Mouse (Mus musculus): ENCODE measurements around the gene Slc25a3.

The Slc25a3 gene

DNA sequence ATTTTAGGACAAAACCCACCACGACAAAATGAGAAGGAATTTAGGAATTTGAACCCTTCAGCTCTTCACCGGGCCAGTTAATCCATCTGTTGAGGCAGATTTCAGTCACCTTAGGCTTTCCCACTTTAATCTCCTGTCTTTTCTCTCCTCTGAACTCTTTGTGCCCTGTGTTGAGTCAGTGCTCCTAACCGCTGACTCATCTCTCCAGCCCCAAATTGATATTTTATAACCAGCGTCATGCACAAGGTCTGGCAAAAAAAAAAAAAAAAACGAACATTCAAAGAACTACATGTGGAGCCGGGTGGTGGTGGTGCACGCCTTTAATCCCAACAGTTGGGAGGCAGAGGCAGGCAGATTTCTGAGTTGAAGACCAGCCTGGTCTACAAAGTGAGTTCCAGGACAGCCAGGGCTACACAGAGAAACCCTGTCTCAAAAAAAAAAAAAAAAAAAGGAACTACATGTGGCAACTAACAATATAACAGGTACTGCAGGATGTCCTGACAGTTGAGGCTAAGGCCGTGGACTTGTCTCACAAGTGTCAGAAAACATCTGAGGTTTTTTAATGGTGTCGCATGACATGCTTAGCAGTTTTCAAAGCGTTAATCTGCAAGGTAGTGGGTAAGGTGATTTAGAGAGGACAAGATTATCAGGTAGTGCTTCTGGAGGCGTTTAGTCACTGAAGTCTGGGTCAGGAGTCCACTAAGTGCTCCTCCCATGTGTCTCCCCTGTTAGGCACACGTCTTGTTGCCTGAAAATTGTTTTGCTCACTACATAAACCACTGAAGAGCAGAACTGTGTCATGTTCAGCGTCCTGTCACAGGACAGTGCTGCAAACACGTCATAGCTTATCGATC lies 29.4 kb downstream of the Slc25a3 start:
- DNase-seq (ENCODE audit: low spot score): no peak

DNA sequence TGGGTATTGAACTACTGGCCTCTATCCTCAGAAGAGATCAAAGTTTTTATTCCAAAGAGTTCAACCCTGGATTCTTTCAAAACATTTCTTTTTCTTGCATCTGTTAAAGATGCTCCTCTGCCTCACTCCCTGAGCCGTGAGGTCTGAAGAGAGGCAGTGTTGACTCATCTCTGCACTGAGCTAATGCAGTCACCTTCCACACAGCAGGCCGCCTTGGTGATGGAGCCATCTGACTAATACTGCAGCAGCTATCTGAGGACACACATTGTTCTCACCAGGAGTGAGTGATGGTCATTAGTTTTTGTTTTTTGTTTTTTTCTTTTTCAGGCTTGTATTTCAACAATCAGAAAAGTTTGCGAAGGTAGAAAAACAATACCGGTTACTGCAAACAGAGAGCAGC lies 31.0 kb downstream of the Slc25a3 start:
- no peak for DNase-seq (ENCODE audit: low spot score)

DNA sequence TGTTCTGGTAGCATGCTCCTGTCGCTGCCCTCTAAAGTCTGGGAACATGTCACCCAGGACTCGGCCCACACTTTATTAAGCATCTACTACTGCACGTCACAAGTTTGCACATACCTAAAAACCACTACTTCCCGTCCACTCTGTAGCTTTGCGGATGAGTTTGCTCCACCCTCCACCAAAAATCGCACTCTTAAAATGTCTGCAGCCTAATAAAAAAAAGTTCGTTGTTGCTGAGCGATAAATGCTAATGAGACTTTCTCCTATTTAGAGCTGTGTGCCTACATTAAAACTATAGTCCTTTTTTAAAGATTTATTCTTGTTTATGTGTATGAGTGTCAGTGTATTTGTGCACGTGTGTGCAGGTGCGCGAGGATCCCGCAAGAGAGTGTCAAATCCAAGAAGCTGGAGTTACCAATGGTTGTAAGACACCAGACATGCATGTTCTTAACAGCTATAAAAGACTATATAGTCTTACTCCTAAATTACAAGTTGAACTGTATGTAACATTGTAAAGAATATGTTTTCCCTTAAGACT lies 40.4 kb downstream of the Slc25a3 start:
- DNase-seq (ENCODE audit: low spot score): no peak

DNA sequence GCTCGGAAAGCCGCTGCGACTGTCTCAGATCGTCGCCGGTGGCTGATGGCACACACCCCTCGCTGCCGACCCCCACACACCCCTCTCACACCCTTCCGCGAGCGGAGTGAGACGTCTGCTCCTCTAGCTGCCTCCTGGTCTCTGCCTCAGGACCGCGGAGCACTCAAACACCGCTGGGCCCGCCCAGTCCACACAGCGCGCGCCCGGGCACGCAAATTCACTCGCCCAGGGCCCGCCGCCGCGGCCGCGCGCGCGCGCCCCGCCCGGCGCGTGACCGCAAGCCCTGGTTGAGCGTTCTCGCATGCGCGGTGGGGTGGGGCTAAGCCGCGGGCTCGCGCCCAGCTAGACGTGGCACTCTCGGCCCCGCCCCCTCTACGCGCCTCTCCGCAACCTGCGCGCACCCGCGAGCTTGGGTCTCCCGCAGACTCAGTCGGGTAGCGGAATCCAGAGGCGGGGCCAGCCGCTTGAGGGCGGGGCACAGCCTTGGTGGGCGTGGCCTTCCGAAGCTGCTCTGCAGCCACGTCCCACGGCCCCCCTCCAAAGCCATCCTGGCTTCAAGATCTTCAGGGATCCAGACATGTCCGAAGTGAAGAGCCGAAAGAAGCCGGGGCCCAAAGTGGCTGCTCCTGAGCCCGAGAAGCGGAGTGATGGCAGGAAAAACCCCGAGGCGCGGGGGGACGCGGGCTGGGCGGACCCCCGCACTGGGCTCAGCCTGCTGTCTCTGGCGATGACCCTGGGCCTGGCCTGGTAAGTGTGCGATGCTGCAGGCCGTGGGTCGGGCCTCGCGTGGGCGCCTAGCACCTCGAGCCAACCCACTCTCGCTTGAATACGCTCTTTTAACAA lies 41.1 kb downstream of the Slc25a3 start, which contains the start of the genes Apaf1 and Ikbip:
Apaf1 (minus strand) TSS at position 221 of the 843 bp plus-strand sequence.
Ikbip (plus strand) TSS at position 391 of the 843 bp plus-strand sequence.
- DNase-seq (ENCODE audit: low spot score): peak; percentile 100

DNA sequence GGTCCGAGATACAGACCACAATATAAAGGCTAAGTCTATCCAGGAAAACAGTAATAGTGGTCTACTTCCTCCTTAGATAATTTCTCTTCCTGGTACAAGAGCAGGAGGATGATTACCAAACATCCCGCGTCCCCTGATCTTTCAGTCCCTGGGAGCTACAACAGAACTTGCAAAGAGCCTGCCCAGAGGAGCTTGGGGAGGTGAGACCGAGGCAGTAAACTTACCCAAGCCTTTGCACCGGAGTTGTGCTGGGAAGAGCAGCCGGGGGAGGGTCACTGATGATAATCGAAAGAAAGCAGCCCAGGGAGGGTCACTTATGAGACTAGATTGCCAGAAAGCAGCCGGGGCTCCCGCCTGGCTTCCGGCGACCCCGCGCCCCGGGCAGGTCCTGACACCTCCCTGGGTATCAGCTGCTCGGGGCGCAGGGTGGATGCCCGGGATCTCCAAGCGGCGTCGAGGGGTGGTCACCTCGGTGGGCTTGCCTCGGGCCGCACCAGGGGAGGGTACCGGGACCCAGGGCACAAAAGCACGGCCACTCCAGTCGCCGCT lies 41.8 kb downstream of the Slc25a3 start:
- no peak for DNase-seq (ENCODE audit: low spot score)

DNA sequence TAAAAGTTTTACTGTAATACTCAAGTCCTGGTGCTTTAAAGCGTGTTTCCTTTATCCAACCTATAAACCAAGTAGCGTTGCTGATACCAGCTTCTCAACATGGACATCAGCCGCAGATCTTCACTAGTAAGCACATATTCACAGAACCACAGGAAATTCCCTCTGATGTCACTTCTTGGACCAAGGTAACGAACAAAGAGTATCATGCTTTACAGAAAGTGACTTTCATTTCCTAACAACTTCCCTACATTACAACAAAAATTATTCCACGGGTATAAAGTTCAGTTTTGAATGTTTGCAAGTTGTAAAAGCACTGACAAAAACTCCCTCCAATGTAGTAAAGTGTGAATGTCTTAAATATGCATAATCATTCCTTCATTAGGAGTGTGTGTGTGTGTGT lies 43.3 kb downstream of the Slc25a3 start:
- DNase-seq (ENCODE audit: low spot score): no peak

DNA sequence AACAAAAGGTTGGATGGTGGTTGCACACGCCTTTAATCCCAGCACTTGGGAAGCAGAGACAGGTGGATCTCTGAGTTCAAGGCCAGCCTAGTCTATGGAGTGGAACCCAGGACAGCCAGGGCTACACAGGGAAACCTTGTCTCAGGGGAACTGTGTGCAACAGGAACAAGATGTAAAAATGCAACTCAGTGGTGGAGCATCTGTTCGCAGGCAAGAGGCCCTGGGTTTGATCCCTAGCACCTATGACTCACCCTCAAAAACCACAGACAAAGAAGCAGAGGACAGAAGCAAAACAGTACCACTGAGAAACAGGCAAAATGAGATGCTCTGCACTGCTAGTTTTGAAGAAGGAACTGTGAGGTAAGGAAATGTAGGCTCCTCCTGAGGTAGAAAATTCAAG lies 47.2 kb downstream of the Slc25a3 start:
- no peak for DNase-seq (ENCODE audit: low spot score)

DNA sequence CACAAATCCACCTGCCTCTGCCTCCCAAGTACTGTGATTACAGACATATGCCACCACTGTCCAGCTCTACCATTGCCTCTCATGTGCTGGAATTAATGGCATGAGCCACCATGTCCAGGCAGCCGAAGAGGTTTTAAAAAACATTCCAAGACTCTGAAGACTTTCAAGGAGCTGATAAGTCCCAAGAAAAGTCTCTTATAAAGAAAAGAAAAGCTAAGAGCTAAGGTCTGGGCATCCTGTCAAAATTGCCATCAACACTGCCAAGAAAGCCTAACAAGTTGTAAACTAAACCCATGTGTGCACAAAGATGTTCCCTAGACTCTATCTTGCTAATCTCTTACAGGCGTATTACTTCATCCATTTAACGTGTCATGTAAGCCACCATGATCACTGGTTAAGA lies 50.5 kb downstream of the Slc25a3 start:
- no peak for DNase-seq (ENCODE audit: low spot score)

DNA sequence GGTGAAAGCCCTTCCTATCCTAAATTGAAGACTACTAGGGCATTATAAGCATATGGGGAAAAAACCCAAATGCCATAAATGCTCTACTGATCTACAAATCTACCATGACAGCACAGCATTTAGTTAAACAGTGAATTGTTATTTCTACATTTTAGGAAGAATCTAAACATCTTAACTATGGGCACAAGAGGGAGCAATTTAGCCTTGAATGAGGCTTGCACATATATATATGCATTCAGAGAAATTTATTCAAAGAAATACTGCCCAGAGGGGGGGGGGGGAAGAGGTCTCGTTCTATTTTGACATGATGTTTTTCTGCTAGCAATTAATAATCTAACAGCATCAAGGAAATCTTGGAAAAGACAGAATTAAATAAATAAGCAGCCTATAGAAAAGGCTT lies 52.1 kb downstream of the Slc25a3 start:
- no peak for DNase-seq (ENCODE audit: low spot score)

Measured in testis, postnatal 10 days (tissue).